Mouse (Mus musculus): ENCODE measurements around the gene Atg13. TPM values are rescaled to one million over a fixed set of nuclear protein-coding genes. Genes with fewer than 3 reads are reported as not detected.

Atg13 gene
- total and polyA plus RNA-seq, 3 experiments: 5.8 to 20.7 (median 8.5) TPM

GRCm38 (mm10) chr2:91630384-91630783, 80.0 kb downstream of the Atg13 start:
- peaks cover 0 to 3% of the 10 kb centered on the region in 2 experiments for H3K36me3 ChIP-seq (replicated peaks in 1 of 2; ENCODE audit: control insufficient read depth in 1 of 2, insufficient read depth in 1 of 2, low read length in 1 of 2)
- no peak overlapping the region for H3K4me3 ChIP-seq (replicated peaks in 1 of 3; ENCODE audit: low read depth in 2 of 3, low read length in 2 of 3, poor library complexity in 1 of 3)
- no peak overlapping the region for H3K4me2 ChIP-seq (ENCODE audit: insufficient read depth, low read depth, poor library complexity, severe bottlenecking)
- no peak overlapping the region for H3K9ac ChIP-seq (ENCODE audit: insufficient read depth, low read depth)
- peaks cover 2% of the 10 kb centered on the region for H3K27me3 ChIP-seq (replicated peaks)
- peaks cover 0 to 6% of the 10 kb centered on the region in 2 experiments; a peak in 3 of 4 replicates for H3K4me1 ChIP-seq (ENCODE audit: control insufficient read depth in 1 of 2, insufficient read depth in 2 of 2)
- dilution Hi-C loops (cut with MboI; ENCODE audit: extremely low pct_ligation_motif_present, extremely low pct_unique_long_range_greater_than_20kb, low sequenced_read_pairs): no loop called here
- in situ Hi-C loops (cut with MboI; ENCODE audit: low pct_ligation_motif_present, low pct_unique_long_range_greater_than_20kb, low sequenced_read_pairs): no loop called here
- TF ChIP-seq CHD2 (IDR thresholded peaks at IDR 0.05; ENCODE audit: low read length) (no peak), JUND (conservative IDR thresholded peaks at IDR 0.05; ENCODE audit: low read depth, low read length) (no peak), ELF1 (IDR thresholded peaks at IDR 0.05; ENCODE audit: low read depth, low read length) (no peak), KAT2A (IDR thresholded peaks at IDR 0.05; ENCODE audit: insufficient replicate concordance, low read length) (no peak), ETS1 (conservative IDR thresholded peaks at IDR 0.05; ENCODE audit: low read depth, low read length) (no peak), NELFE (IDR thresholded peaks at IDR 0.05; ENCODE audit: low read depth, low read length) (no peak), BHLHE40 (IDR thresholded peaks at IDR 0.05; ENCODE audit: low read depth, low read length) (no peak), RCOR1 (conservative IDR thresholded peaks at IDR 0.05; ENCODE audit: low read depth, low read length) (no peak), USF2 (conservative IDR thresholded peaks at IDR 0.05; ENCODE audit: low read depth, low read length) (no peak), POLR2A (IDR thresholded peaks at IDR 0.05; ENCODE audit: low read depth, low read length) (no peak), MAZ (IDR thresholded peaks at IDR 0.05; ENCODE audit: low read depth, low read length) (no peak), ZNF384 (IDR thresholded peaks at IDR 0.05; ENCODE audit: low read depth, low read length) (no peak), PAX5 (IDR thresholded peaks at IDR 0.05; ENCODE audit: low read length) (no peak)
- no peak for DNase-seq (ENCODE audit: extremely low read depth)
- H3K9me3 ChIP-seq (replicated peaks; ENCODE audit: low read length): no peaks in the 10 kb centered on the region
- no peaks in the 10 kb centered on the region for H3K79me2 ChIP-seq (replicated peaks; ENCODE audit: control insufficient read depth, extremely low read depth, insufficient read depth, poor library complexity, severe bottlenecking)
- H3K27ac ChIP-seq (ENCODE audit: insufficient read depth, low read depth): no peak overlapping the region

DNA sequence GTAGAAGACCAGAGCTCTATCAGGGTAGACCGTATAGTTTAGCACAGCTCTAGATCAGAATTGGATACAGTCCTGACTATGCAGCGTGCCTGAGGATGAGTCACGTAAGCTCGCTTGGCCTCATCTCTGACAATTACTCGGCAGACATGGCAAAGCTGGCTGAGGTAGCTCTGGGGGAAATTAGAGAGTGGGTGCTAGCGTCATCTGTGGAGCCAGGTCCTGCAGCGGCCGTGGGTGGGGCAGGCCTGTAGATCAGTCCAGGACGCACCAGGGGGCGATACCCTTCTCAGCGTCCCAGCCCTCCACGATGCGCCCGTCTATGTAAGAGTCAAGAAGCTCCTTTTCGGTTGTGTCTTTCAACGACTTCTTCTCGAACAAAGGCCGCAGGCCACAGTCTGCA, 80.7 kb downstream of the Atg13 start:
- Histone ChIP-seq H3K79me2 (replicated peaks; ENCODE audit: control insufficient read depth, extremely low read depth, insufficient read depth, poor library complexity, severe bottlenecking) (no peaks in the 10 kb centered on the region), H3K36me3 (replicated peaks in 1 of 2; ENCODE audit: control insufficient read depth in 1 of 2, insufficient read depth in 1 of 2, low read length in 1 of 2) (peaks cover 0 to 7% of the 10 kb centered on the region in 2 experiments), H3K9me3 (replicated peaks; ENCODE audit: low read length) (no peaks in the 10 kb centered on the region), H3K4me2 (ENCODE audit: insufficient read depth, low read depth, poor library complexity, severe bottlenecking) (no peak overlapping the region), H3K4me1 (ENCODE audit: control insufficient read depth in 1 of 2, insufficient read depth in 2 of 2) (no peaks in the 10 kb centered on the region; a peak in 1 of 4 replicates), H3K27me3 (replicated peaks) (peaks cover 2% of the 10 kb centered on the region), H3K4me3 (replicated peaks in 1 of 3; ENCODE audit: low read depth in 2 of 3, low read length in 2 of 3, poor library complexity in 1 of 3) (no peak overlapping the region), H3K9ac (ENCODE audit: insufficient read depth, low read depth) (no peak overlapping the region), H3K27ac (ENCODE audit: insufficient read depth, low read depth) (no peak overlapping the region)
- in situ Hi-C loops (cut with MboI; ENCODE audit: low pct_ligation_motif_present, low pct_unique_long_range_greater_than_20kb, low sequenced_read_pairs) (no loop called here), dilution Hi-C loops (cut with MboI; ENCODE audit: extremely low pct_ligation_motif_present, extremely low pct_unique_long_range_greater_than_20kb, low sequenced_read_pairs) (no loop called here)
- DNase-seq (ENCODE audit: extremely low read depth): no peak
- TF ChIP-seq ZMIZ1 (IDR thresholded peaks at IDR 0.05; ENCODE audit: low read depth, low read length) (no peak), MEF2A (IDR thresholded peaks at IDR 0.05; ENCODE audit: borderline replicate concordance, low read depth, low read length) (no peak), CTCF (conservative IDR thresholded peaks at IDR 0.05 in 1 of 2, IDR thresholded peaks at IDR 0.05 in 1 of 2; ENCODE audit: low read depth in 2 of 2, low read length in 2 of 2) (peak in 1 of 2 experiments; percentile 32; a peak in 2 of 4 replicates), RAD21 (IDR thresholded peaks at IDR 0.05; ENCODE audit: low read depth, low read length) (no peak), MYC (IDR thresholded peaks at IDR 0.05; ENCODE audit: low read depth, low read length) (no peak), HCFC1 (IDR thresholded peaks at IDR 0.05; ENCODE audit: low read depth, low read length) (no peak)
